In genomic region chr7:67960701-67961100, GRCm38 (mm10) we compare ENCODE assay signal across 18 mouse cellular contexts. TPM values are rescaled to one million over a fixed set of nuclear protein-coding genes. Genes with fewer than 3 reads are reported as not detected.
DNase-seq lines count a peak whose midpoint lies in the region; ATAC-seq and TF ChIP-seq lines count a peak whose summit lies in the region.
"Had no signal": no experiment of that assay in that cellular context is flagged by ENCODE, and none has a peak within 500 bp of the region (broad histone marks: within the 10 kb centered on the region; RNA-seq: fewer than 3 reads in every experiment).

No protein-coding gene starts in this region.

- peaks cover 7% of the 10 kb centered on the region for H3K79me2 ChIP-seq in heart, adult 2 months (replicated peaks; ENCODE audit: control insufficient read depth, insufficient read depth, low read length)

- intact Hi-C loops in heart, postnatal 10 days (cut with DNase I): loop anchor here (1.0 to 5.0 kb wide), 2 partner anchors 172 to 397 kb away; no protein-coding TSS in a partner anchor
- intact Hi-C loops in heart, adult 2 months (cut with DNase I): loop anchor here (5.0 kb wide), 1 partner anchor 288 kb away; no protein-coding TSS in a partner anchor

- no peak overlapping the region for H3K9ac ChIP-seq in heart, embryonic 12.5 days
- no peak overlapping the region for H3K9ac ChIP-seq in heart, embryonic 16.5 days (ENCODE audit: low read length)
- no peak overlapping the region for H3K9ac ChIP-seq in heart, adult 2 months (ENCODE audit: low read depth, low read length)
- no peak overlapping the region for H3K9ac ChIP-seq in midbrain, postnatal 0 days (replicated peaks; ENCODE audit: low read length, poor library complexity, severe bottlenecking)
- H3K9ac ChIP-seq: forebrain, embryonic 13.5 days; forebrain, postnatal 0 days; hindbrain, embryonic 15.5 days had no signal

- ATAC-seq in heart, embryonic 12.5 days (ENCODE audit: insufficient number of reproducible peaks, low FRiP score): no peak
- no peak for ATAC-seq in heart, embryonic 16.5 days (replicated peaks; ENCODE audit: extremely low read depth, insufficient read depth, low FRiP score)
- ATAC-seq in midbrain, postnatal 0 days (ENCODE audit: low FRiP score): no peak
- ATAC-seq: forebrain, postnatal 0 days; intestine, embryonic 16.5 days had no signal

- no peak for TF ChIP-seq CTCF in heart, adult 2 months (IDR thresholded peaks at IDR 0.05)
- TF ChIP-seq CTCF in midbrain, postnatal 0 days (IDR thresholded peaks at IDR 0.05): no peak

- DNase-seq in heart, postnatal 10 days: no peak
- no peak for DNase-seq in heart, adult 2 months
- DNase-seq in midbrain, embryonic 10.5 days (ENCODE audit: low spot score): no peak
- no peak for DNase-seq in midbrain, postnatal 0 days (ENCODE audit: low spot score)
- DNase-seq: adrenal gland, adult 2 months; adrenal gland, postnatal 25 days; cerebellum, adult 2 months; cerebellum, postnatal 10 days; forebrain, postnatal 0 days; gastrocnemius, postnatal 14 days; kidney, adult 2 months had no signal

- H3K36me3 ChIP-seq in heart, embryonic 12.5 days: no peaks in the 10 kb centered on the region
- no peaks in the 10 kb centered on the region for H3K36me3 ChIP-seq in heart, embryonic 16.5 days (ENCODE audit: control insufficient read depth, insufficient read depth)
- no peaks in the 10 kb centered on the region for H3K36me3 ChIP-seq in heart, adult 2 months (ENCODE audit: control insufficient read depth, insufficient read depth, low read length)
- no peaks in the 10 kb centered on the region for H3K36me3 ChIP-seq in midbrain, embryonic 10.5 days
- no peaks in the 10 kb centered on the region for H3K36me3 ChIP-seq in midbrain, postnatal 0 days (ENCODE audit: insufficient read depth, low read length)
- H3K36me3 ChIP-seq: embryonic facial prominence, embryonic 10.5 days; hindbrain, embryonic 15.5 days had no signal

- WGBS in heart, embryonic 12.5 days: 40% methylated on average over 9 of the region's 9 CpGs
- WGBS in heart, embryonic 16.5 days: 36% methylated on average over 9 of the region's 9 CpGs
- WGBS in heart, adult 2 months: 55% methylated on average over 9 of the region's 9 CpGs
- 66% methylated on average over 9 of the region's 9 CpGs for WGBS in midbrain, embryonic 10.5 days
- WGBS in midbrain, postnatal 0 days: 54% methylated on average over 9 of the region's 9 CpGs

- H3K27ac ChIP-seq in heart, embryonic 12.5 days (ENCODE audit: poor library complexity, severe bottlenecking): peak overlapping the region; percentile 53; the same call in 1 of the 2 replicates
- peak overlapping the region; percentile 56; the same call in 1 of the 2 replicates for H3K27ac ChIP-seq in heart, embryonic 16.5 days (ENCODE audit: low read length)
- no peak overlapping the region for H3K27ac ChIP-seq in heart, adult 2 months
- H3K27ac ChIP-seq in midbrain, embryonic 10.5 days (replicated peaks): peak overlapping the region; percentile 59
- no peak overlapping the region for H3K27ac ChIP-seq in midbrain, postnatal 0 days (ENCODE audit: low read depth, low read length)
- H3K27ac ChIP-seq in brown adipose tissue, adult 24 weeks (replicated peaks; ENCODE audit: low read depth, low read length): 0 out of 2 replicates have a peak overlapping the region, but pooled peaks have one; percentile 4
- H3K27ac ChIP-seq: embryonic facial prominence, embryonic 10.5 days; forebrain, embryonic 13.5 days; hindbrain, embryonic 15.5 days had no signal

- no peak for TF ChIP-seq POLR2A in heart, adult 2 months (IDR thresholded peaks at IDR 0.05; ENCODE audit: insufficient read depth, low read depth, low read length)

- no peak for TF ChIP-seq EP300 in heart, adult 2 months (IDR thresholded peaks at IDR 0.05; ENCODE audit: insufficient read depth, low read depth, low read length)

- 0 out of 2 replicates have a peak overlapping the region, but pooled peaks have one; percentile 43 for H3K4me2 ChIP-seq in heart, embryonic 12.5 days
- no peak overlapping the region for H3K4me2 ChIP-seq in heart, embryonic 16.5 days (ENCODE audit: low read depth, low read length)
- H3K4me2 ChIP-seq in midbrain, postnatal 0 days (ENCODE audit: low read depth, low read length, poor library complexity, severe bottlenecking): no peak overlapping the region
- H3K4me2 ChIP-seq: forebrain, embryonic 13.5 days; hindbrain, embryonic 15.5 days had no signal

- H3K9me3 ChIP-seq in heart, embryonic 12.5 days (replicated peaks): no peaks in the 10 kb centered on the region
- H3K9me3 ChIP-seq in heart, embryonic 16.5 days (replicated peaks; ENCODE audit: control insufficient read depth, low read length): no peaks in the 10 kb centered on the region
- H3K9me3 ChIP-seq in midbrain, embryonic 10.5 days (replicated peaks): no peaks in the 10 kb centered on the region
- no peaks in the 10 kb centered on the region for H3K9me3 ChIP-seq in midbrain, postnatal 0 days (ENCODE audit: low read length)
- H3K9me3 ChIP-seq: embryonic facial prominence, embryonic 10.5 days; forebrain, embryonic 13.5 days; hindbrain, embryonic 15.5 days had no signal

- H3K4me1 ChIP-seq in heart, embryonic 12.5 days (replicated peaks): peaks cover 82% of the 10 kb centered on the region
- peaks cover 58% of the 10 kb centered on the region for H3K4me1 ChIP-seq in heart, embryonic 16.5 days (ENCODE audit: control insufficient read depth, insufficient read depth, low read length)
- H3K4me1 ChIP-seq in heart, adult 2 months (ENCODE audit: control insufficient read depth, insufficient read depth, low read length): peaks cover 13% of the 10 kb centered on the region
- peaks cover 66% of the 10 kb centered on the region for H3K4me1 ChIP-seq in midbrain, embryonic 10.5 days
- H3K4me1 ChIP-seq in midbrain, postnatal 0 days (ENCODE audit: insufficient read depth, low read length): peaks cover under 1% of the 10 kb centered on the region
- H3K4me1 ChIP-seq in brown adipose tissue, adult 24 weeks (ENCODE audit: control insufficient read depth, insufficient read depth, insufficient read length, low read length): peaks cover 4% of the 10 kb centered on the region; the same call in 1 of the 2 replicates

- no peak overlapping the region for H3K4me3 ChIP-seq in heart, embryonic 12.5 days
- no peak overlapping the region for H3K4me3 ChIP-seq in heart, embryonic 16.5 days (ENCODE audit: low read length)
- no peak overlapping the region for H3K4me3 ChIP-seq in heart, adult 2 months
- no peak overlapping the region for H3K4me3 ChIP-seq in midbrain, embryonic 10.5 days
- no peak overlapping the region for H3K4me3 ChIP-seq in midbrain, postnatal 0 days (ENCODE audit: low read depth, low read length)
- no peak overlapping the region for H3K4me3 ChIP-seq in brown adipose tissue, adult 24 weeks (ENCODE audit: insufficient read depth, low read depth, low read length)
- H3K4me3 ChIP-seq: forebrain, embryonic 13.5 days; hindbrain, embryonic 15.5 days had no signal

- no peaks in the 10 kb centered on the region for H3K27me3 ChIP-seq in heart, embryonic 12.5 days (replicated peaks)
- no peaks in the 10 kb centered on the region for H3K27me3 ChIP-seq in heart, embryonic 16.5 days (ENCODE audit: control insufficient read depth, insufficient read depth, low read length)
- no peaks in the 10 kb centered on the region for H3K27me3 ChIP-seq in heart, adult 2 months (ENCODE audit: control insufficient read depth, insufficient read depth, low read length)
- H3K27me3 ChIP-seq in midbrain, embryonic 10.5 days (ENCODE audit: low read depth, poor library complexity, severe bottlenecking): no peaks in the 10 kb centered on the region
- no peaks in the 10 kb centered on the region for H3K27me3 ChIP-seq in midbrain, postnatal 0 days (ENCODE audit: insufficient read depth, low read length)
- H3K27me3 ChIP-seq: forebrain, embryonic 13.5 days; hindbrain, embryonic 15.5 days had no signal

RNA-seq across cellular contexts. Expression of gene Igf1r, which starts 8.1 kb away (rescaled TPM):
- 25.6 and 27.5 TPM in 2 replicates for polyA plus RNA-seq in heart, embryonic 12.5 days (2016; fragmentation: Nextera tagmentation; extraction: Ambion mirVana)
- total RNA-seq in heart, postnatal 10 days (2021): 10 to 100 TPM; 29.4 to 31.0 TPM
- polyA plus RNA-seq in heart, embryonic 16.5 days (2015; fragmentation: Nextera tagmentation; extraction: Ambion mirVana): 16.4 and 18.4 TPM in 2 replicates
- total RNA-seq in heart, adult 2 months (2021): 10 to 100 TPM; 12.3 to 14.4 TPM
- 5.6 and 7.7 TPM in 2 replicates for polyA plus RNA-seq in heart, adult 2 months (2012; rRNA removed)
- polyA plus RNA-seq in midbrain, embryonic 10.5 days (2016; fragmentation: Nextera tagmentation; extraction: Ambion mirVana): 17.0 and 21.6 TPM in 2 replicates
- 39.2 and 40.3 TPM in 2 replicates for total RNA-seq in midbrain, postnatal 0 days (2014; rRNA removed)
- polyA plus RNA-seq in midbrain, postnatal 0 days (2015; fragmentation: Nextera tagmentation; extraction: Ambion mirVana): 10.3 and 12.1 TPM in 2 replicates
- polyA plus RNA-seq in brown adipose tissue, adult 24 weeks (2012; ENCODE audit: insufficient read depth, insufficient read length, missing spikeins): 2.3 and 2.8 TPM in 2 replicates

Comparison
In these comparisons a context has a peak if more than half of its experiments do, and no peak if none do; other contexts are left out.
1. H3K27ac ChIP-seq: peak in heart, embryonic 12.5 days (single experiment), heart, embryonic 16.5 days (single experiment), midbrain, embryonic 10.5 days (single experiment) and brown adipose tissue, adult 24 weeks (single experiment); none in heart, adult 2 months (single experiment) and midbrain, postnatal 0 days (single experiment).